Mouse (Mus musculus) lung, adult 2 months (tissue): ENCODE data around the gene Fdxacb1.
A peak's percentile ranks its signal among the peaks of the same experiment; 100 is the strongest.

Experiments
- CTCF ChIP-seq: fragments of 200-500 bp; IDR thresholded peaks from 2 replicates; pipeline ENCODE4 v1.5.1; 2011; ENCODE audit warnings: mild to moderate bottlenecking, low read length, control low read depth; ENCODE audit not compliant: insufficient read depth
- POLR2A ChIP-seq: fragments of 200-500 bp; IDR thresholded peaks from 2 replicates; pipeline ENCODE4 v1.6.1; 2011; ENCODE audit warnings: low read depth, mild to moderate bottlenecking, control low read depth, low read length, borderline replicate concordance; ENCODE audit errors: extremely low read depth

DNA sequence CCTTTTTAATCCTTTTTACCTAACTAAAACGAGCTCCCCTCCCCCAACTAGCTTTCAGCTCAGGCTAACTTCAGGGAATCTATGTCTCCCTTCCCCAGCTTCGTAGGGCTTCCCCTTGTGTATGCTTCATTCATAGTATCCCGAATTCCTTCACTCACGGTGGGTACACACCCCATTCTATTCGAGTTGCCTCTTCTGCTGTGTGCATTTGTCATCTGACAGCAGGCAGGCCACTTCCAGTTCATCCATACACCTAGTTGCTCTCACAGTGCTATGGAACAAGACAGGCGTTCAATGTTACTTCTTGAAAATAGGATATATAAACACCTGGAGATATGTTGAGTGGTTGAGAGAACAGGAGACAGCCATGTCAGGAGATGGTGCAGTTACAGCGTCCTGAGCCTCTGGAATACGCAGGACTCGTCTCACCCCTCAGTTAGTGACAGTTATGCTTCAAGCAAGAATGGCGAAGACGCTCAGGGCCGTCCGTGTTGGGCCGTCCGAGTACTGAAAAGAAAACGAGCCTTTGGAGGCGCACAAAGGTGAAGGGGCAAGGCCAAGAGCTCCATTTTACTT lies 417 bp upstream of the Fdxacb1 start:
- no peak for TF ChIP-seq CTCF
- peak; percentile 81; the same call in 1 of the 2 replicates for TF ChIP-seq POLR2A
